ENCODE assay signal across 8 mouse cellular contexts in the genomic region with DNA sequence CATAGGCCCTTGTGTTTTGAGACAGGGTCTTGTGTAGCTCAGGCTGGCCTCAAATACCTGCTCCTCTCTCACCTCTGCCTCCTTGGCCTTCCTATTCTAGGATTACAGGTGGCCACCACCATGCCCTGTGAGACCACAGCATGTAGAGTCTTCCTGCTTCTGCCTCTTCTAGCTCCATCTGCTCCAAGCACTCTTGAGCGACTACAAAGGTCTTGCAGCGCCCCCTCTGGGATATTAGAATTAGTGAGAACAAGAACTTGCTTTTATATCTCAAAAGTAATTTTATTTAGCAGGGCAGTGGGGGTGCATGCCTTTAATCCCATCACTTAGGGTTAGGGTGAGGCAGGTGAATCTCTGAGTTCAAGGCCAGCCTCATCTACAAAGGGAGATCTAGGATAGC.
A peak's percentile ranks its signal among the peaks of the same experiment; 100 is the strongest.
DNase-seq lines count a peak whose midpoint lies in the region; ATAC-seq and TF ChIP-seq lines count a peak whose summit lies in the region.

No protein-coding gene starts in this region.

- no peaks in the 10 kb centered on the region for H3K9me3 ChIP-seq in kidney, embryonic 15.5 days (replicated peaks)

- no peaks in the 10 kb centered on the region for H3K27me3 ChIP-seq in kidney, adult 2 months (replicated peaks; ENCODE audit: control insufficient read depth, insufficient read depth, low read length)
- H3K27me3 ChIP-seq in kidney, embryonic 15.5 days = 0 out of 2 replicates have a peak, but pooled peaks cover 3% of the 10 kb centered on the region

- TF ChIP-seq POLR2A in kidney, adult 2 months (IDR thresholded peaks at IDR 0.05; ENCODE audit: low read depth, low read length) = no peak

- WGBS in kidney, adult 2 months = 37% methylated on average over 2 of the region's 2 CpGs
- 40% methylated on average over 2 of the region's 2 CpGs for WGBS in kidney, embryonic 15.5 days

- DNase-seq in kidney, adult 2 months = peak; percentile 57
- DNase-seq in A20 (ENCODE audit: low read depth, low spot score) (peak; percentile 87), ES-CJ7 (ENCODE audit: low read depth, low spot score) (peak; percentile 86)
- DNase-seq in embryo, embryonic 9.5 days (ENCODE audit: extremely low spot score) = peak; percentile 40
- peak; percentile 70 for DNase-seq in retina, postnatal 1 day
- no peak for DNase-seq in right cerebral cortex, postnatal 14 days
- DNase-seq in cerebellum, adult 9-11 months = no peak

- ATAC-seq in kidney, embryonic 15.5 days (replicated peaks; ENCODE audit: low FRiP score) = no peak

- H3K4me3 ChIP-seq in kidney, adult 2 months (ENCODE audit: insufficient read depth, low read depth, low read length) = no peak overlapping the region
- no peak overlapping the region for H3K4me3 ChIP-seq in kidney, embryonic 15.5 days (replicated peaks)

- peak; percentile 45; the same call in 1 of the 2 replicates for TF ChIP-seq CTCF in kidney, adult 2 months (conservative IDR thresholded peaks at IDR 0.05; ENCODE audit: insufficient read depth, insufficient read length, low read depth, low read length)

- H3K36me3 ChIP-seq in kidney, adult 2 months (ENCODE audit: control insufficient read depth, insufficient read depth, low read length) = no peaks in the 10 kb centered on the region
- H3K36me3 ChIP-seq in kidney, embryonic 15.5 days = no peaks in the 10 kb centered on the region

- H3K9ac ChIP-seq in kidney, embryonic 15.5 days = no peak overlapping the region

- H3K27ac ChIP-seq in kidney, adult 2 months (ENCODE audit: insufficient read depth, low read depth, low read length) = no peak overlapping the region
- H3K27ac ChIP-seq in kidney, embryonic 15.5 days = no peak overlapping the region

- H3K4me1 ChIP-seq in kidney, adult 2 months (ENCODE audit: control insufficient read depth, insufficient read depth, low read length) = no peaks in the 10 kb centered on the region
- H3K4me1 ChIP-seq in kidney, embryonic 15.5 days = peaks cover 15% of the 10 kb centered on the region

- no peak overlapping the region for H3K4me2 ChIP-seq in kidney, embryonic 15.5 days

Comparison
In these comparisons a context has a peak if more than half of its experiments do, and no peak if none do; other contexts are left out.
1. DNase-seq: peak in kidney, adult 2 months (single experiment), A20 (single experiment), ES-CJ7 (single experiment), embryo, embryonic 9.5 days (single experiment) and retina, postnatal 1 day (single experiment); none in right cerebral cortex, postnatal 14 days (single experiment) and cerebellum, adult 9-11 months (single experiment).